7 mouse cellular contexts compared by ENCODE assay signal in the genomic region with DNA sequence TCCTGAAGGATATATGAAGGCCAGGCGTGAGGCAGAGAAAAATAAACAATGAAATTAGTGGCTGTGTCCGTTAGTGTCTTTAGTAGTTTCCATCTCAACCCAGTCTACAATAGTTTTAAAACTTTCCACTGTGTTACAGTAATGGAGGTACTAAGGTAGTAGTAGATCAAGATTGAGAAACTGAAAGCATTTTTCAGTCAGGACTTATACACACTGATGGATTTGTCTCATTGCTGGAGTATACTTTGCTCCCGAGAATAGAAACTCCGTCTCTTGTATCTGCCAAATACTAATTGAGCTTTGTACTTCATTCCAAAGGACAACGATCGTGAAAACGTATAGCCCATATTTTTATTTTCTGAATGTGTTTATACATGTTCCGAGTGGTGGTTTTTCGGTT. TPM values are rescaled to one million over a fixed set of nuclear protein-coding genes. Genes with fewer than 3 reads are reported as not detected.
DNase-seq lines count a peak whose midpoint lies in the region; ATAC-seq lines count a peak whose summit lies in the region.

No protein-coding gene starts in this region.

- H3K4me3 ChIP-seq in forebrain, embryonic 10.5 days: peak overlapping the region; percentile 88
- H3K4me3 ChIP-seq in liver, embryonic 12.5 days: peak overlapping the region; percentile 95

- H3K4me1 ChIP-seq in forebrain, embryonic 10.5 days: peaks cover 21% of the 10 kb centered on the region
- peaks cover 24% of the 10 kb centered on the region for H3K4me1 ChIP-seq in liver, embryonic 12.5 days

- H3K27ac ChIP-seq in forebrain, embryonic 10.5 days: peak overlapping the region; percentile 96
- H3K27ac ChIP-seq in liver, embryonic 12.5 days: peak overlapping the region; percentile 96

- peak; percentile 37 for DNase-seq in 3T3-L1 (ENCODE audit: low read depth, low spot score)
- DNase-seq in 416B (ENCODE audit: low read depth): peak; percentile 54
- DNase-seq in forebrain, embryonic 10.5 days (ENCODE audit: extremely low spot score, low spot score): no peak
- no peak for DNase-seq in adrenal gland, postnatal 25 days
- DNase-seq in spleen, postnatal 14 days (ENCODE audit: low spot score in 2 of 2): no peak
- DNase-seq in gastrocnemius, postnatal 25 days: no peak

- peak overlapping the region; percentile 80 for H3K4me2 ChIP-seq in liver, embryonic 12.5 days

- H3K27me3 ChIP-seq in forebrain, embryonic 10.5 days (ENCODE audit: poor library complexity, severe bottlenecking): no peaks in the 10 kb centered on the region
- H3K27me3 ChIP-seq in liver, embryonic 12.5 days (replicated peaks): no peaks in the 10 kb centered on the region

- ATAC-seq in liver, embryonic 12.5 days: no peak

- peaks cover 26% of the 10 kb centered on the region for H3K36me3 ChIP-seq in forebrain, embryonic 10.5 days (replicated peaks)
- peaks cover 10% of the 10 kb centered on the region for H3K36me3 ChIP-seq in liver, embryonic 12.5 days

- WGBS in forebrain, embryonic 10.5 days: 57% methylated on average over 9 of the region's 9 CpGs
- 37% methylated on average over 9 of the region's 9 CpGs for WGBS in liver, embryonic 12.5 days (ENCODE audit: insufficient replicate concordance)

- no peaks in the 10 kb centered on the region for H3K9me3 ChIP-seq in forebrain, embryonic 10.5 days
- no peaks in the 10 kb centered on the region for H3K9me3 ChIP-seq in liver, embryonic 12.5 days (replicated peaks)

- peak overlapping the region; percentile 96 for H3K9ac ChIP-seq in liver, embryonic 12.5 days

RNA-seq across cellular contexts. Expression of gene Trmt1l, which starts 1.0 kb away (rescaled TPM):
- polyA plus RNA-seq in forebrain, embryonic 10.5 days (2016; fragmentation: Nextera tagmentation; extraction: Ambion mirVana): 46.7 and 47.3 TPM in 2 replicates
- 29.7 and 31.6 TPM in 2 replicates for polyA plus RNA-seq in liver, embryonic 12.5 days (2016; fragmentation: Nextera tagmentation; extraction: Ambion mirVana)
- 33.7 and 34.5 TPM in 2 replicates for total RNA-seq in adrenal gland, postnatal 25 days (2021)
- total RNA-seq in gastrocnemius, postnatal 25 days (2021): 10 to 100 TPM; 12.8 to 12.9 TPM

RNA-seq across cellular contexts. Expression of gene Swt1, which starts 1.1 kb away (rescaled TPM):
- polyA plus RNA-seq in forebrain, embryonic 10.5 days (2016; fragmentation: Nextera tagmentation; extraction: Ambion mirVana): 18.0 and 18.9 TPM in 2 replicates
- polyA plus RNA-seq in liver, embryonic 12.5 days (2016; fragmentation: Nextera tagmentation; extraction: Ambion mirVana): 21.3 and 23.5 TPM in 2 replicates
- 22.4 and 29.5 TPM in 2 replicates for total RNA-seq in adrenal gland, postnatal 25 days (2021)
- total RNA-seq in gastrocnemius, postnatal 25 days (2021): 1 to 10 TPM; 8.4 to 9.9 TPM

Comparison
In these comparisons a context has a peak if more than half of its experiments do, and no peak if none do; other contexts are left out.
1. DNase-seq: peak in 3T3-L1 (single experiment) and 416B (single experiment); none in forebrain, embryonic 10.5 days (single experiment), adrenal gland, postnatal 25 days (single experiment), spleen, postnatal 14 days (0 of 2) and gastrocnemius, postnatal 25 days (single experiment).